Mouse (Mus musculus): ENCODE measurements around the gene Nceh1. TPM values are rescaled to one million over a fixed set of nuclear protein-coding genes. Genes with fewer than 3 reads are reported as not detected.
"Not testable (repeated sequence)": the region's sequence is repeated elsewhere in the genome, so short reads cannot be mapped to it uniquely, and the experiment has no call there.

The Nceh1 gene
- total RNA-seq, 2 experiments from 2014 or later = 65.9 to 80.9 TPM

- no peak for DNase-seq
Observed at GRCm38 (mm10) chr3:27283796-27284195, 101.0 kb downstream of the Nceh1 start.

- DNase-seq = no peak
Observed at GRCm38 (mm10) chr3:27284227-27284626, 101.5 kb downstream of the Nceh1 start.

GRCm38 (mm10) chr3:27285072-27285471 is 102.3 kb downstream of the Nceh1 start:
- peak; percentile 28 for DNase-seq

- DNase-seq = no peak
Observed at GRCm38 (mm10) chr3:27288301-27288700, 105.5 kb downstream of the Nceh1 start.

DNA sequence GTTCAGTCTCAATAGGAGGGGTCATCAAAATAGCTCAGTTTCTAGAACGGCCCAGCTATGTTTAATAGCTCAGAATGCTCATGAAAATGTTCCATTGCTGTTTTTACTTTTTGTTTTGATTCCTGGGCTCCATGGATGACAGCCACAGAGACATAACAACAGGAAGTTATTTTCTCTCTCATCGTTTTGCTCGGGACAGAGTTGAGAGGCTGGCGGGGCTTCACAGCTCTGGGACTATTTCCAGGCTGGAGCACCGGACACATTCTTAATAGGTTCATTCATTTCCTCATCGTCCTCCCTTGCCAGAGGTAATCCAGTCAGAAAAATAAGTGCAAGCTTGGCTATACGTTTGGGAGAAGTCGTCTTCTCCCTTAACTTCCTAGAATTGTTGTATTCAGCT is 106.1 kb downstream of the Nceh1 start:
- no peak for DNase-seq

- no peak for DNase-seq
Observed at GRCm38 (mm10) chr3:27290285-27290684, 107.5 kb downstream of the Nceh1 start.

- DNase-seq = not testable (repeated sequence)
Observed at GRCm38 (mm10) chr3:27290945-27291344, 108.2 kb downstream of the Nceh1 start.

- DNase-seq = not testable (repeated sequence)
Observed at GRCm38 (mm10) chr3:27291411-27291810, 108.6 kb downstream of the Nceh1 start.

DNA sequence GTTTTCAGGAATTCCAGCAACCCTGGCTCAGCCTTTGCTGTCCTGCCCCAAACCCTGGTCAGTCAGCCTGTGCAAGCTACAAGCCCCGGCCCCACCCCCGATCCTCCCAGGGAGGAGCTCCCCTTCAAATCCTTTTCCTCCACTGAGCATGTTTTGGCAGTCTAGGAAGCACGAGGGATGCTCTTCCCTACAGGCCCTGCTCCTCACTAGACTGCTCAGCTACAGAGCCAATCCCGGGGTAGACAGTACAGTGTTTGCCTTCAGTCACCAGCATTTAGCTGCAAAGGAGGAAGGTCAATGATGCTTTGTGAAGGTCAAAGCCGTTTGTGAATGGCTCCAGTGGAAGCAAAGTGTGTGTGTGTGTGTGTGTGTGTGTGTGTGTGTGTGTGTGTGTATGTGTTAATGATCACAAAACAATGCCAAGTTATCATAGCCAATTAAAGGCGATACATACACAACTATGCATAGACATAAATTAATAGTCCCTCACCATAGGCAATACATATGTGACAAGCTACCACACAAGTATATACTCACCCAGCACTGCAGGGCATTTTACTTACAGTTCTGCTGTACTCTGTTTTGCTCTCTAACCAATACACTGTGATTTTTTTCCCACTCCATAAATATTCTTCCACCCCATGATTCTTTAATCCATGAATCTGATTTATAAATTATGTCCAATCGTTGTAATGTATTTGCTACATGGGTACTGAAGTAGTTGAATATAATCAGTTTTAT is 111.0 kb downstream of the Nceh1 start:
- no peak for DNase-seq

DNA sequence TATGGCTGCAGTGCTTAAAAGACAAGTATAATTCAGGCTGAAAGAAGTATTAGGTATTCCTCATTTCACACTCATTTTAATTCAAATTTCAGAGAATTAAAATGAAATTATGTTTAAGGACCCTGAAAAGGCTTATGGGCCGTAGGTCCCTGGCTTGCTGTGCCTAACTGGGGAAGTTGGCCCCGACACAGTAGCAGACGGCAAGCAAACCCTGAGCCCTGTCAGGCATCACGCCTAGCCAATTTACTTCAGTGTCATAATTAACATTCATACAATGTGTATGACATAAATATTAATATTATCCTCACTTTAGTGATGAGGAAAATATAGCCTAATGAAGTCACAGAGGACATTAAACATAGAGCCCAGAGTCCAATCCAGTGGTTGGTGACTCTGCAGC is 117.7 kb downstream of the Nceh1 start:
- DNase-seq = no peak

- no peak for DNase-seq
Observed at GRCm38 (mm10) chr3:27302339-27303022, 119.7 kb downstream of the Nceh1 start.

GRCm38 (mm10) chr3:27306815-27307214 is 124.0 kb downstream of the Nceh1 start:
- no peak for DNase-seq

DNA sequence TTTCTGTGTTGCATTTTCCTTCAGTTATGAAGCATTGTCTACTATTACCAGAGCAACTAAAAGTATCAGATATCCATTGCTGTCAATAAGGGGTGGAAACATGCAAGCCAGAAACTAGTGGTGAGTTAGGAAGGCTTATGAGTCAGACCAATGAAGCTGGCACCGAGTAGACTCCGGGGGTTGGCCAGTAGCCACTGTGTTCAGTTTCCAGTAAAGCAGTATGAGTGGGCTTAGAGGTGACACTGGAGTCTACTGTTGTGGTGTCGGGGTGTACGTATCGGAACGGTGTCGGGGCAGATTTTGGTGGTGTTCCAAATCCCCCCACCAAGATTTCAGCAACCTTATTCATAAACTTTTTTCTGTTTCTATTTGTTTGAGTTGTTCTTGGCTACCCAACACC is 128.2 kb downstream of the Nceh1 start:
- peak; percentile 8 for DNase-seq

DNA sequence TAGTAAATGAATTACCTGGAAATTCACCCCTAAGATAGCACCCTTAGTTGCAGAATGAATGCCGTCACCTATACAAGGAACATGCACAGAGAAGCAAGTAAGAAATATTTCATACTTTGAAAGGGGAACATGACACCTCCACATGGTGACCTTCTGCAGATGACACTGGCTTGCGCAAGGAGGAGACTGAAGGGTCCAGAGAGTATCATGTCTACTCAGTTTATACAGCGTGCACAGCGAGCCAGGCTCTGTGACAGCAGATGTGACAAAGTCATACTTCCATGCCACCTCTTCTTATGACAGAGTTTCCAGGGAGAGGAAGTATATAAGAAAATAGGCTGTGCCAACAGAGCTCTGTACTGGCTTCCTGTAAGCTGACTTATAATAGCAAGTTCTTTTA is 128.7 kb downstream of the Nceh1 start:
- DNase-seq = no peak

- no peak for DNase-seq
Observed at GRCm38 (mm10) chr3:27314506-27315164, 131.9 kb downstream of the Nceh1 start.

- DNase-seq = peak; percentile 40
Observed at GRCm38 (mm10) chr3:27316559-27317287, 134.0 kb downstream of the Nceh1 start, which contains the start of gene Tnfsf10. Gene Tnfsf10 (plus strand): TSS chr3:27317028.

GRCm38 (mm10) chr3:27317288-27318024 is 134.7 kb downstream of the Nceh1 start:
- DNase-seq = peak; percentile 3

GRCm38 (mm10) chr3:27319650-27320049 is 136.9 kb downstream of the Nceh1 start:
- DNase-seq = no peak

DNA sequence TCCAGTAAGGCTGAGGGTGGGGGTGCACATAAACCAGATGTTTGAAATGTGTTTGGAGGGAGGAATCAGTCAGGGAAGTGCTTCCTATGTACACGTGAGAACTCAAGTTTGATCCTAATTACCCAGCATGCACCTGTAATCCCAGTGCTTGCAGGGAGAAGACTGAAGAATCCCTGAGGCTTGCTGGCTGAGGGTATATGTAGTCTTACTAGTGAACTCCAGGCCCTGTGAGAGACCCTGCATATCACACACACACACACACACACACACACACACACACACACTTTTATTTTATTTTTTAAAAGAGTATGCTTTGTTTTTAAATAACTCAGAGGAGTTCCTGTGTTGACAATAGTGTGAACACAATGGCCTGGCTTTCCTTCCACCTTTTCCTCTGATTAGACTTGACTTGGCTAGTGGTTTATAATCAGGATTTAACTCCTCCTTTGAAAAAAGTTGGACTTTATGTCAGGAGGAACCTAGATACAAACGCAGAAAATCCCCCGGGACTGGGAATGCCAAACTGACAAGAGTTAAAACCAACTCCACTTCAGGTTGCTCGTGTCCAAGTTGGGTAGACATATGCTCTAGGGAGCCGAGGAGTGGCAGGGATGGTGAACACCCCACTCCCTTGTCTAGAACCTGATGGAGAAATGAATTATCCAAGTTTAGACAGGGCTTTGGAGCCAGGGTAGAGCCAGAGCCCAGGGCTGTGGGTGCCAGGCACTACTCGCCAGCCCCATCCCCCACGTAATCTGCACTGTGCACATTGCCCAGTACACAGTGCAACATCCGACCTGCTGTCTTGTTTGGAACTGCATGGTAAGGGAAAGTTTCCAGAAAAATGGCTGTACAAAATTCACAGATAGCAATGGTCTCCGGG is 138.1 kb downstream of the Nceh1 start:
- DNase-seq = peak; percentile 18

GRCm38 (mm10) chr3:27322591-27322990 is 139.8 kb downstream of the Nceh1 start:
- no peak for DNase-seq

DNA sequence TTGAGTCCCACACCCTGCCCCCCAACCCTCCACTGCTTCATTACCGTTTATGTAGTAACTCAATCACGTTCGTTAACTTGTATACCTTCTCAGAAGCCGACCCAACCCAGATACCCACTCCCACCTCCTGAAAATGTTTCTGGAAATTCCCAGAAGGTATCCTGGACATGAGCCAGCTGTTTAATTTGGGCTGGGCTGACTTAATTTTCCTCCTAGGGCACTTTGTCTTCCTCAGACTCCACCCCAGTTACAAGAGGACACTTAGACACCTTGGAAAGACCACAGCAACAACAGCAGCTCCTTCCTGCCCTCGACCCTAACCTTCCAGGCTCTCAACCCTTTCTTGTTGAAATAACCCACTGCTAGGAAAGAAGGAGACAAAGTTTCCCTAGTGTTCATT is 140.8 kb downstream of the Nceh1 start:
- no peak for DNase-seq
